Mouse (Mus musculus) CD4-positive, CD25-positive, alpha-beta regulatory T cell, adult 2 months (primary cell): ENCODE data around the gene Pip5k1b.

Source experiments
- DNase-seq: peaks from one replicate; pipeline ENCODE4 v3.0.0-alpha.2; 2012; ENCODE audit warnings: low read depth, low spot score

Gene Pip5k1b

GRCm38 (mm10) chr19:24543386-24544350 lies 12.0 kb downstream of the Pip5k1b start:
- no peak for DNase-seq

GRCm38 (mm10) chr19:24542293-24542675 lies 13.4 kb downstream of the Pip5k1b start:
- DNase-seq: no peak

GRCm38 (mm10) chr19:24541669-24542292 lies 13.9 kb downstream of the Pip5k1b start:
- DNase-seq: no peak

GRCm38 (mm10) chr19:24540952-24541668 lies 14.6 kb downstream of the Pip5k1b start:
- DNase-seq: no peak

- DNase-seq: no peak
These were observed 16.6 kb downstream of the Pip5k1b start for GRCm38 (mm10) chr19:24539041-24539440.

DNA sequence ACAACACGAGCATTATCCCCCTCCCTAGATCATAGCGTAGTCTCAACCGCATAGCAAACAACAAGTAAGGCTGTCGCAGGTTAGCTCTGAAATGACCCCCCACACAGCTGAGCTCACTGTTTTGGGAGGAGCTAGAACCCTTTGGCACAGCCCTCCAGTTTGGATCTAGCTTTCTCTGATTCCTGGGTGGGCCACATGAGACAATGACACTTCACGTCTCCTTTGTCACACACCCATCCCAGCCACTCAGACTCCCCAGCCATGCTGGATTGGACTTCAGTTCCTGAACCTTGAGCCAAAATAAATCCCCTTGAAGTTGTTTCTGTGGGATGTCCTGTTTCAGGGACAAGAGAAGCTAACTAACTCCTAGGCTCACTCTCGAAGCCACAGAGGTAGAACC lies 17.5 kb downstream of the Pip5k1b start:
- DNase-seq: no peak

GRCm38 (mm10) chr19:24537691-24538090 lies 18.0 kb downstream of the Pip5k1b start:
- no peak for DNase-seq

DNA sequence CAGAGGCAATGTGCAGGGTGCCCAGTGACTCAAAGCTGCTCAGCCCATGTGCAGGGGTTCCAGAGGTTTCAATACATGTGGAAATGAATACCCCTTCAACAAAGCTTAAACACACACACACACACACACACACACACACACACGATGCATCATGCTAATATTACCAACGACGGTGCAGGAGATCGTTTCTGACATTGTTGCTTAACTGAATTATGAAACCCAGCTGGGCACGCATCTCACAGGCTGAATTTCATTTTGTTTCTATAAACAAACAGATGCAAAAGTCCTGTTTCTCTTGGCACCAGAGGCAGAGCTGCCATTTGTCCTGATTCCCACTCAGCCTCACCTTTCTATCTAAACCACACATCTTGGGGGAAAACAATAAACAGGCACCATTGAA lies 18.8 kb downstream of the Pip5k1b start:
- DNase-seq: no peak

DNA sequence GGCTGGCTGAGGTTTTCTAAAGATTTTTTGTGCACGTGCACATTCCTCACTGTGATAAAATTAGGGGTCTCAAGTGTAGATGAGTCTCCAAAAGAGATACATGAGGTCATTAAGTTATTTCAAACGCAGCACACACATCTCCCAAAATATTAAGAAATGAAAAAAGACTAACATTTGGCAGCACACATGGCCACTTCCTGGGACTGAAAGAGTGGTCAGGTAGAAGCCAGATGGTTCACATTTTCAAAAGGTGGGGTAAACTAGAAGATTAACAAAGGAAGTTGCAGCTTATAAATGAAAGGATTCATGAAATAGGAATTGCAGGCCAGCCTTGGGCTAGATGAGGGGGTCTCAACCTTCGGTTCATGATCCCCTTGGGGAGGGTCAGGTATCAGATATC lies 19.4 kb downstream of the Pip5k1b start:
- no peak for DNase-seq

- no peak for DNase-seq
These were observed 20.5 kb downstream of the Pip5k1b start for GRCm38 (mm10) chr19:24535161-24535560.

DNA sequence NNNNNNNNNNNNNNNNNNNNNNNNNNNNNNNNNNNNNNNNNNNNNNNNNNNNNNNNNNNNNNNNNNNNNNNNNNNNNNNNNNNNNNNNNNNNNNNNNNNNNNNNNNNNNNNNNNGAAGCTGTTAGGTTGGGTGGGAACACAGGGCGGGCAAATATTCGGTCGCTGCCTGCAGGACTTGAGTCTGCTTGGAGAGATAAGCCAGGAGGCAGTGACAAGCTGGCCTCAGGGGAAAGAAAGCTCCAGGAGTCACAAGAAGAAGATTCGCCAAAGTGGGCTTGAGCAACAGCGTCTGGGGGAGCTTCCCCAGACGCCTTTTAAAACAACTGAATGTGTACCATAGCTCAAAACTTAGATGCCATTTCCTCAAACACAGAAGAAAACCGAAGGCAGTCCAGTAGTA lies 20.9 kb downstream of the Pip5k1b start:
- no peak for DNase-seq

GRCm38 (mm10) chr19:24528910-24529561 lies 26.6 kb downstream of the Pip5k1b start:
- peak; percentile 19 for DNase-seq

DNA sequence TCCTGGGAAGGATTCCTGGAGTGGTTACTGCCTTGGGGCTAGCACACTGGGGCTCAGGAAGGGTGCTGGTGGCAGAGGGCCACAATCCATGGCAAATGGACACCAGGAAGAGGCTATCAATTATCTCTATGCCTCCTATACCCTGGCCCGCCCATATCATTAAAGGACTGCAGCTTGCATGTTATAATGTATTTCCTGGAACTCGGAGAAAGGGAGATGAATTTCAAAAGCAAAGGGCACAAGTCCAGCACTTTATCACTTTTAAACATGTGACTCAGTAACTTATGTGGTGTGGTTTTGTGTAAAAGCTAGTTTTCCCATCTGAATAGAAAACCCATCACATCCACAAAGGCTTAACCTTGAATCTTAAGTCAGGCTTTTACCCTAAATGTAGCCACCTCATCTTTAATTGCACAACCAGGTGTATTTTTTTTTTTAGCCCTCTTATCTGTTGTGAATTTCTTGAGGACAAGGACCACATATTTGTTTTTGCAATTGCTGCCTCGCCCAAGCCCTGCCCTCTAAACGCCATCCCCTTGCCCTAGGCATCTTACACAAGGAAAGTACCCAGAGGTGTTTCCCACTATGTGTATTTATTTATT lies 27.4 kb downstream of the Pip5k1b start:
- DNase-seq: no peak

- no peak for DNase-seq
These were observed 28.1 kb downstream of the Pip5k1b start for GRCm38 (mm10) chr19:24527613-24527948.

GRCm38 (mm10) chr19:24526731-24527612 lies 28.7 kb downstream of the Pip5k1b start:
- peak; percentile 41 for DNase-seq

DNA sequence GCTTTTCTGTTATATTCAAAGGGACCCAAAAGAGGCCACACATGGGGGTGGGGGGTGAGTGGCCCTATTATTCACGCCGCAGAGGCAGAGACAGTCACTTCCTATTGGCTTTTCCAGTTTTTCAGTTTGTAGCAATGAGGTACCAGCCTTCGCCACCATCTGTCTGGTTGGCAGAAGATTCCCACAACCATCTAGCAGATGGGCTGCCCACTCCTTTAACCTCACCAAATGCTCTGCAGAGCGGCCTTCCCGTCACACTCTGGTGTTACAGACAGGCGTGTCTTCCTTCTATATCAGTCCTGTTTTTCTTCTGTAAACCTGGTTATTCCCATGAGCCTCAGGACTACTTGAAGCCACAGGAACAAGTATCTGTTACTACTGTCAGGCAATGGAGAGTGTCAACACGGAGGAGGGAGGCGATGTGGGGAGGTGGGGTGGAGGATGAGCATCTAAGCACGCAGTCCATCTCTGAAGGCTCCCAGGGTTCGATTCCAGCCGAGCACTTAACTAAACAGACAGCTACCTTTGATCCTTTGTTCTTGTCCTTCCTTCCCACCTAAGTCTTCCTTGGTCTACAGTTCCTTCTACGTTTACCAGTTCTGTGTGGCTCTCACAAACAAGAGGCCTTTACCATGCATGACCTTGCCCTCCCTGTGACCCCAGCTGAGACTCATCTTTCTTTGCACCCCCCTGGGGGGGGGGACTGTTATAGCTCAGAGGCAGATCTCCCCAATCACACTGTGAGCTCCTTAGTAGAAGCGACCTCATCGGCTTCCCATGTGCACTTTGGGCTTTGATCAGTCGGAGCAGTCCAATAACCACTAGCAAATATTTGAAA lies 32.0 kb downstream of the Pip5k1b start:
- DNase-seq: no peak

DNA sequence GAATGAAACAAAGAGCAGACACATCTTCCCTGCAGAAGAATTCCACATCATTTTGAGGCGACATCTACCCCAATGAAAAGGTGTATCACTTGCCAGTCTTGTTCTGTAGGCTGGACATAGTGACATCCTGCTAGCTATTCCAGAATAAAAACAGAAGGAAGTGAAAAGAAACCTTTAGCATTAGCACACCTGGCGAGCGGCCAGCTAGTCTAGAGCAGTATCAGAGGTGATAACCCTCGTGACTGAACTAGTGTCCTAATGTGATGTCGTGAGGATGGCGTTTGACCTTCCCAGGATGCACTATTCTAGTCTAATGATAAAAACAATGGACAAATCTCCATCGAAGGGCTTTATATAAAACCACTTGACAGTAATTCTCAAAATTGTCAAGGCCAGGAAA lies 33.7 kb downstream of the Pip5k1b start:
- no peak for DNase-seq

DNA sequence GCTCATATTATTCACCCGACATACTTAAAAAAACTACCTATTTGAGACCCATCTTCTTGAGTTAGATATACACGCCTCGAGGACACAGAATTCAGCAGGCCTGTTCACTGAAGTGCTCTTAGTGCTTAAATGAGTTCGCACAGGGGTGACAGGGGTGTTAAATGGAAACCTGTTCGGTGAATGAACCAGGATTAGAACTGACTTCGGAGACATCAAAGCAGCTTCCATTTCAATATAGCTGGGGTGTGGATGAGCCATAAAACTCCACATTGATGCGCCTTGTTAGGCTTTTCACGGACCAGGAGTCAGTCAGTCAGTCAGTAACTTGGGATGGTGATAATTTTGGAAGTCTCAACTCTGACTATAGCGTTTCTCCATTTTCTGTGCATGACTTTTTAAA lies 34.5 kb downstream of the Pip5k1b start:
- no peak for DNase-seq

DNA sequence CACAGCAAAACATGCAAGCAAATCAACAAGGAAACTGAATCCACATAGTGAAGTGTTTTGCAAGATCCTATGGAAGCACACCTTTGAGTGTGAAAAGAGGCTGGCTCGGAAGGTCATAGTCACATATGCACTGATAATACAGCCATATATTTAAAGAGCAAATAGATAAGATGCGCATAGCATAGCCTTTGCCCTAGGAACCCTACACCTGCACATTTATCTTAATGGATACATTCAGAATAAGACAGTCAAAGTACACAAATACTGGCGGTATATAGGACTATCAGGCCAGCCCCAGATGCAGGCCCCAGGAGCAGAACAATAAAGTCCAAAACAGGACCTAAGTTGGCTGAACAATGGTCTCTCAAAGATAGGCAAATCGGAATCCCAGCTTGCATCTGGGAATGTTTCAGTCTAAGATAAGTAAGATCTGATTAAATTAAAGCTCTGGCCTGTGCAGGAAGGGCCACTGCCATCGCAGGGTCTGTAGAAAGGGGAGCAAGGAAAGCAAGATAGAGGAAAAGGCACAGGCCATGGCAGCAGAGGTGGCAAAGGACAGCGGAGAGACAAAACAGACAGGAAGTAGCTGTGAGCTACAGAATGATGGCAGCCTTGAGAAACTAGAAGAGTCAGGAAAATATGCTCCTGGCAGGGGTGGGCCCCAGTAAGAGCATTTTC lies 35.8 kb downstream of the Pip5k1b start:
- no peak for DNase-seq
